Mouse (Mus musculus) 416B (cell line): ENCODE data around the gene Tcte2.
"Not testable (repeated sequence)": the region's sequence is repeated elsewhere in the genome, so short reads cannot be mapped to it uniquely, and the experiment has no call there.

ENCODE experiments used
- DNase-seq: peaks from one replicate; pipeline ENCODE4 v3.0.0; 2011; ENCODE audit warnings: low read depth

Gene Tcte2

DNA sequence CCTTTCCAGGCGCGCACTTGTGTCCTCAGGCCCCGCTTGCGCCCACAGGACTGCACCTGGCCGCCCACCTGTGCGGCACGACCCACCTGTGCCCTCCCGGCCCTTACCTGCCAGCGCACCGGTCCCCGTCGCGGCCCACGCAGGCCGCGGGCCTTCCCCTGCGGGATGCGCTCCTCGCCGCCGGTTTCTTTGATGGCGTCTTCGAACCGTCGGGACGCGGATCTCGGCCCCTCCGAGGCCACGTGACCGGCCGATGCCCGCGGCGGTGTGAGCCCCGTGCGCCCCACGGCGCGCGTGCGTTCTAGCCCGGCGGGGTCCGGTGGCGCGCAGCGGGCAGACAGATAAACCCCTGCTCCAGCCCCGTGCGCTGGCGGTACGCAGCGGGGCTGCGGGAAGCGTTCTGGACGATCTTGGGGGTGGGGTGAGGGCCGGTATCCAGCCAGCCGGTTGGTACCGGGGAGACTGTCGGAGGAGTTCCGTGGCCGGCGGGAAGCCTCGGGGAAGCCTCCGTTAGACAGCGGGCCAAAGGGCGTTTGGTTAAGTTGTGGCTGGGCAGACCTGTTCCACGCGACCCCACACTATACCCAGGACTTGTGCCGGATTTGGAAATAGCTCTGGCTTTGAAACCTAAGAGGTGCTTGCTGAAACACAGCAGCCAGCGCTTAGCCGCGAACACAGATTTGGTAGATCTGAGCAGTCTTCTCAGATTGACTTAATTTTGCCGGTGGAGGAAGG, at the start of gene Tcte2:
Gene Tcte2 (minus strand): TSS at position 647 of the 735 bp plus-strand sequence.
- no peak for DNase-seq

DNA sequence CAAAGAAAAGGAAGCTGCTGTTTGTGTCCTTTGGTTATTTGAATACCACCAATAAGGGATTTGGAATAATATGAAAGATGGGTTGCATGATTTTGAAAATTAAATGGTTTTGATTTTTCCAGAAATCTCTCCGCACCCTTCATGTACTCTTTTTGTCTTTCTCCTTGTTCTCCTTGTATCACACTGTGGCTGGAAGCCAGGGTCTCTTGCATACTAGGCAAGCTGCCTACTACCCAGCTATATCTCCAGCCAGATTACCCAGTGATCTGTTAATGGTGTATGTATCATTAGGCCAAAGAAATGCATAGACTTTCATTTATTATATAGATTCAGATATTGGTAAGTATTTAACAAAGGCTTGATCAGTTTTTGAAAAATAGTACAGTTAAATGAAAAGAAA, 44.4 kb upstream of the Tcte2 start:
- DNase-seq = no peak

GRCm38 (mm10) chr17:13802836-13803408, 41.3 kb upstream of the Tcte2 start:
- no peak for DNase-seq

GRCm38 (mm10) chr17:13797691-13798090, 36.1 kb upstream of the Tcte2 start:
- DNase-seq = no peak

DNA sequence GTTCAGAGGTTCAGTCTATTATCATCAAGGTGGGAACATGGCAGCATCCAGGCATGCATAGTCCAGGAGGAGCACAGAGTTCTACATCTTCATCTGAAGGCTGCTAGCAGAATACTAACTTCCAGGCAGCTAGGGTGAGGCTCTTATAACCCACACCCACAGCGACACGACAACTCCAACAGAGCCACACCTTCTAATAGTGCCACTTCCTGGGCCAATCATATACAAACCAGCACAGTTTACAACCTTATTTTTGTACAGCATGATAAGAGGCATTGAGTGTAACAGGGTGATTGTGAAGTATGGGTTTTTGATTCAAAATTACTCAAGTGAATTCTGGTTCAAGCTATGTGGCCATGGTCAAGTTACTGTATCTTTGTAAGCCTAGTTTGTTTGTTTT, 28.4 kb upstream of the Tcte2 start:
- not testable (repeated sequence) for DNase-seq

- no peak for DNase-seq
Measured at GRCm38 (mm10) chr17:13783469-13783868, 21.8 kb upstream of the Tcte2 start.

DNA sequence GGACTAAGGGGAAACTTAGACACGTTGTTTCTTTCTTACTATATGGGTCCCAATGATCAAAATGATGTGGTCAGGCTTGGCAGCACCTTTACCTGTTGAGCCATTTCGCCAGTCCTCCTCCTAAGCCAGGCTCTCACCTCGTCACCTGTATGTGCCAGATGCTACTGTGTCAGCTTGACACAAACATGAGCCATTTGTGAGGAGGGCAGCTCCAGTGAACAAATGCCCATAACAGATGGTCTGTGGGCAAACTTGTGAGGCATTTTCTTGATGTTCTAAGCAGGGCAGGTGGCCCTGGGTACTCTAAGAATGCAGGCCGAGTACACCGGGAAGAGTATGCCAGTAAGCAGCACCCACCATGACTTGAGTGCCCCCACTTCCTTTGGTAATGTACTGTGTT, 20.3 kb upstream of the Tcte2 start:
- DNase-seq = no peak

DNA sequence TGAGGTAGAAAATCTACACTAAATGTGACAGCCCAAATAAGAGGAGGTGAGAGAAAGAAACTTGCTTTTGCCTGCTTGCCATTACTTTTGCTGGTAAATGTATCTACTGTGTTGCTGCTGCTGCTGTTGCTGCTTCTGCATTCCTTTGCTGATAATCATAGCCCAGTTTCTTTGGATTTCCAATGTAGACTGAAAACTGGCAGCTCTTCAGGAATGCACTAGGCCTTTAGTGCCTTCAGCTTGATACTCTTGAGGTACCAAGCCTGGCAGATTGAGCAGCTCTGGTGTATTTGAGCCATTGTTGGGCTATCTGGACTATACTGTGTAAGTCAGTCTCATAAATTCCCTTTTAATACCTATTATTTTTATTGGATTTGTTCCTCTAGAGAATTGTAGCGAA, 17.2 kb upstream of the Tcte2 start:
- no peak for DNase-seq

DNA sequence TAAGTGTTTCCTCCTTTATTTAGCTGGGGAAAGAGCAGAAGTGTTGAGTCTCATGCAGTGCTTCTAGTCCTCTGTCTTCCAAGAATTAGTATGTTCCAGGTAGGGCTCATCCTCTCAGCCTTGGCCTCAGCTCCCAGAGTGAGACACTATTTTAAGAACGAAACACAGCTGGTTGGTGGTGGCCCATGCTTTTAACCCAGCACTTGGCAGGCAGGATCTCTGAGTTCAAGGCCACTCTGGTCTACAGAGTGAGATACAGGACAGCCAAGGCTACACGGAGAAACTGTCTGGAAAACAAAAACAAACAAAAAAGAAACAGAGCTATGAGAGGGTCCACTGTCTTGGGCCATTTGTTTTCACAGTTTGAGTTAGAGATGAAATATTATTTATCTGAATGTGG, 16.1 kb upstream of the Tcte2 start:
- DNase-seq = no peak

DNA sequence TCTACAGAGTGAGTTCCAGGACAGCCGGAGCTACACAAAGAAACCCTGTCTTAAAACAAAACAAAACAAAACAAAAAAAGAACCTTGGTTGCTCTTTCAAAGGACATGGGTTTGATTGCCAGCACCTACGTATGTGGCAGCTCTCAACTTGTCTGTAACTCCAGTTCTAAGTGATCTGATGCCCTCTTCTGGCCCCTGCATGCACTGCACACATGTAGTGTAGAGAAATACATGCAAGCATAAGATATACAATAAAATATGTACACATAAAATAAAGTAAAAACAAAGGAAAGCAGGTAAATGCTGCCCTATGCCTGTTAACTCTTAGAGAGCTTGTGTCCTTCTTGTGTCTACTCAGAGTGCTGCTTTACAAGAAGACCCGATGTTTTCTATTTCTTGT, 7.6 kb upstream of the Tcte2 start:
- peak; percentile 21 for DNase-seq

DNA sequence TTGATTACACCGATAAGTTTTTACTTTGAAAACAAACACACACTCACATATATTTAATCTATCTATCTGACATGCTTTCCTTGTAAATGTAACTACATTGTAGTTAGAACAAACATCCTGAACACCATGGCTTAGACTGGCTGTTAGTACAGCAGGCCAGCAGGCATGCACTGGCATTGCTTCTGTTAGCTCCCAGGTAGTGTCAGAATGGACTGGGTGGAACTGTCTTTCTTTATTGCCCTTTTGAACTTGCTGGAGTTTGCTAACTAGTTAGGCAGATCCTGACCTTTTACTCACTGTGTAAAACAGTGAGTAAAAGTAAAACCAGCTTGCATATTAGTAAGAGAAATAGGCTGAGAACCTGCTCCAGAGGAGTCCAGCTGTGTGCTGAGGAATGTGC, 6.9 kb upstream of the Tcte2 start:
- no peak for DNase-seq

- DNase-seq = not testable (repeated sequence)
Measured at GRCm38 (mm10) chr17:13764911-13765310, 3.3 kb upstream of the Tcte2 start.

- DNase-seq = no peak
Measured at GRCm38 (mm10) chr17:13763819-13764218, 2.2 kb upstream of the Tcte2 start.

DNA sequence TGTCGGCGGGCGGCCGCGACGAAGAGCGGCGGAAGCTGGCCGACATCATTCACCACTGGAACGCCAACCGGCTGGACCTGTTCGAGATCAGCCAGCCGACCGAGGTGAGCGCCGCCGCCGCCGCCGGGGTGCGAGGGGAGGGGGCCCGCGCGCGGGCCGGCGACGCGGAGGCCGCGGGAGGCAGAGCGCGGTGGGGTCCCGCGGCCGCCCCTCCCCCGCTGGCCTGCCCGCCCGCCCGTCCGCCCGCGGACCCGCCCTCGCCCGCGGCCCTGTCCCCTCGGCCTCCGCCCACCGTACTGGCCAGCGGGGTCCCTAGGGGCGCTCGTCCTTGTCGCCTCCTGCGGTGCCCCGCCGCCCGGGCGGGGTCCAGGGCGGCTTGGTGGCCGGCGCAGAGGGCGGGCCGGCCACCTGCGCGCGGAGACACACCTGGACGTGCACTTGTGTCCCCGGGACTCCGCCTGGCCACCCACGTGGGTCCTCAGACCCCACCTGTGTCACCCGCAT, 898 bp downstream of the Tcte2 start:
- DNase-seq = no peak

GRCm38 (mm10) chr17:13759853-13760627, 1.6 kb downstream of the Tcte2 start, which contains the start of gene Afdn:
Gene Afdn (plus strand): TSS chr17:13760539.
- DNase-seq = no peak

DNA sequence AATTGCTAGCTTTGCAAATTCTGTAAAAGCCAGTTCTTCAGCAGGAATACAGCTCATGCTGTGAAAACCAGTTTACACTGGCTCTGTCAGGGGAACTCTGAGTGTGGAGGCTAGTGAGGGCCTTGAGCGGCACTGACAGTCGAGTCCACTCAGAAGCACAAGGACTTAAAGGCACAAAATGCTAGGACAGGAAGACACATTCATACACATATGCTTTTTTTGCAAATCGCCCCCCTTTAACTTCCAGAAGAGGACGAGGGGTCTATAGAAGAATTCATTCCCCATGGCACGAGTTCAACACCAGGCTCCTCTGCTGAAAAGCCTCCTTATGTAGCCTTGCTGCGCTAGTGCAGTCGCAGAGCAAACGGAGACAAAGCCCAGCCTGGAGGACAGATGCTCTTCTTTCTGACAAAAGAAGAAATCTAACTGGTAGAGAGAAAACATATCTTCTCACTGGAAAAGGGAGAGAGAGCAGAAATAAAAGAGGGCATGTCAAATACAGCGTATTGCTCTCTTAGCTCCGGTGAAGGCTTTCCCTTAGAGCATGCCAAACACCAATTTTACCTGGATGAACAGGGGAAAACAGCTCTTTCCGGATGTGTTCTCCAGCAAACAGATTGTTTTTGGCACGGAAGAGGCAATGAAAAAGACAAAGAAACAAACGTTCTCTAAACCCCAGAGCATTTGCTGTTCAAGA, 2.3 kb downstream of the Tcte2 start:
- no peak for DNase-seq

GRCm38 (mm10) chr17:13758586-13758985, 3.0 kb downstream of the Tcte2 start:
- DNase-seq = no peak

DNA sequence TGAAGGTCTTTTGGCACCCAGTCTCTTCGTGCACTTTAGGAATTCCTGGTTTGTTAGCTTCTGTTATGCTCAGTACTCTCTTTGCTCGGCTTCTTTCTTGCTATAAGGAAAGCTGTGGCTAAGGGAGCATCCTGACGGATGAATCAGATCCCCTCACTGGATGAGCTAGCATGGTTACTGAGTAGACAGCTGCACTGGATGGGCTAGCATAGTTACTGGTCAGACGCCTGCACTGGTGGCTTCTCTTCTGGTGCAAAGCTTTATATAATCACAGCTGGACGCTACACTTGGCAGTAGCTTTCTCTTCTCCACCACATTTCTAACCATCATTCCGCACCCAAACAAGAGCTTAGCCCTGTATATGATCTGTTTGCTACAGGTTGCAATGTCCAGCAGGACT, 6.7 kb downstream of the Tcte2 start:
- no peak for DNase-seq

DNA sequence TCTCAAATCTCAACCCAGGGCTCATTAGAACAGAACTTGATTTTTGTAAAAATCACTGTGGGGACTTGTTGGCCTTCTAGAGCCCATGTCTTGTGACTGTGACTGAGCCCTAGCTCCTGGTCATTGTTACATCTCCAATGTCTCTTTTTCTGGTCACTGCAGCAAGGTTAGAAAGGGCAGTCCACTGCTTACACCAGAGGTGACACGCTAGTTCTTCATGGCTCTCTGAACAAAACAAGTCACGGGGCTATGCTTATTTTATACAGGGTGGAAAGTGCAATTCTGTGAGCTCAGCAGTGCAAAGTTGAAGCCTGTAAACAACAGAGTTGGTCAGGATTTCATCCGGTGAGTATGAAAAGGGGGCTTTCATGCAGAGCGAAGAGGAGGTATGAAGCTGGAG, 7.7 kb downstream of the Tcte2 start:
- no peak for DNase-seq

GRCm38 (mm10) chr17:13749027-13749426, 12.6 kb downstream of the Tcte2 start:
- DNase-seq = no peak

DNA sequence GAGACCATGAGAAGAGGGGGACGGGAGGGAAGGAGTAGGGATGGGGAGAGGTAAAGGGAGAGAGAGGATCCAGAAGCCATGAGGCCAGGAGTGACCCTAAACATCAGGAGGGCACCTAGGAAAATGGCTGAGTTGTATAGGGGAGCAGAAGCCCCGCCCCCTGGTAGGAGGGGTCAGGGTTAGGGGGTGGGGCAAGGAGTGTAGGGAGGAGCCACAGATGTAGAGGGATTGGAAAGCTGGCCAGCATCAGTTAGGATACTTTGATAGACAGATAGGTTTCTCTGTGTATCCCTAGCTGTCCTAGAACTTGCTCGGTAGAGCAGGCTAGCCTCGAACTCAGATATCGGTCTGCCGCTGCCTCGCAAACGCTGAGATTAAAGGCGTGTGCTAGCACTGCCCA, 13.9 kb downstream of the Tcte2 start:
- DNase-seq = no peak

GRCm38 (mm10) chr17:13746330-13746729, 15.3 kb downstream of the Tcte2 start:
- DNase-seq = peak; percentile 19
